Mouse (Mus musculus) myocyte (in vitro differentiated cells): Measurements from ENCODE around the gene Gpr39.

Experiments
- E2F4 ChIP-seq: IDR thresholded peaks from one replicate; pipeline ENCODE4 v1.6.1; 2011; ENCODE audit warnings: mild to moderate bottlenecking, control low read depth, moderate library complexity; ENCODE audit not compliant: insufficient read depth
- POLR2A ChIP-seq: IDR thresholded peaks from one replicate; pipeline ENCODE4 v1.6.1; 2011; ENCODE audit warnings: low read depth, mild to moderate bottlenecking, control low read depth, moderate library complexity; ENCODE audit not compliant: insufficient read length

GRCm38 (mm10) chr1:125685304-125685703 is 8.5 kb downstream of the Gpr39 start:
- no peak for TF ChIP-seq POLR2A
- no peak for TF ChIP-seq E2F4
